In genomic region chr6:113881561-113882243, GRCm38 (mm10) we compare ENCODE assay signal across 9 mouse cellular contexts.
DNase-seq lines count a peak whose midpoint lies in the region; ATAC-seq and TF ChIP-seq lines count a peak whose summit lies in the region.
"Had no signal": no experiment of that assay in that cellular context is flagged by ENCODE, and none has a peak within 500 bp of the region (broad histone marks: within the 10 kb centered on the region; RNA-seq: fewer than 3 reads in every experiment).

No protein-coding gene starts in this region.

- no peaks in the 10 kb centered on the region for H3K9me3 ChIP-seq in liver, embryonic 11.5 days (ENCODE audit: control insufficient read depth, low read length)
- H3K9me3 ChIP-seq: embryonic facial prominence, embryonic 15.5 days had no signal

- H3K27ac ChIP-seq in cerebellum, adult 2 months (ENCODE audit: insufficient read depth, low read length): peak overlapping the region; percentile 3
- no peak overlapping the region for H3K27ac ChIP-seq in liver, embryonic 11.5 days (ENCODE audit: low read depth, low read length)
- H3K27ac ChIP-seq: embryonic facial prominence, embryonic 15.5 days had no signal

- peaks cover 75% of the 10 kb centered on the region for H3K4me1 ChIP-seq in cerebellum, adult 2 months (ENCODE audit: control insufficient read depth, insufficient read depth, low read length)
- H3K4me1 ChIP-seq in liver, embryonic 11.5 days (replicated peaks; ENCODE audit: control insufficient read depth, insufficient read depth, low read length): no peaks in the 10 kb centered on the region
- H3K4me1 ChIP-seq: embryonic facial prominence, embryonic 15.5 days had no signal

- no peak overlapping the region for H3ac ChIP-seq in myocyte (ENCODE audit: control insufficient read depth, insufficient read length)

- ATAC-seq in liver, embryonic 11.5 days (replicated peaks; ENCODE audit: low FRiP score): no peak
- no peak for ATAC-seq in erythroblast, adult 5-6 weeks (replicated peaks; ENCODE audit: low FRiP score, poor library complexity, severe bottlenecking)
- ATAC-seq in megakaryocyte progenitor cell, adult 5-6 weeks (replicated peaks; ENCODE audit: poor library complexity): no peak

- WGBS in cerebellum, adult 2 months: 24% methylated on average over 10 of the region's 10 CpGs
- 50% methylated on average over 10 of the region's 10 CpGs for WGBS in liver, embryonic 11.5 days

- TF ChIP-seq POLR2A in cerebellum, adult 2 months (IDR thresholded peaks at IDR 0.05; ENCODE audit: borderline replicate concordance, insufficient read depth, low read length): no peak
- TF ChIP-seq POLR2A in myocyte (IDR thresholded peaks at IDR 0.05; ENCODE audit: insufficient read length, low read depth): no peak

- TF ChIP-seq CTCF in cerebellum, adult 2 months (IDR thresholded peaks at IDR 0.05; ENCODE audit: borderline replicate concordance, insufficient read depth, low read depth, low read length): no peak

- no peaks in the 10 kb centered on the region for H3K79me2 ChIP-seq in myocyte (ENCODE audit: control insufficient read depth, insufficient read depth)

- no peaks in the 10 kb centered on the region for H3K27me3 ChIP-seq in cerebellum, adult 2 months (ENCODE audit: control insufficient read depth, insufficient read depth, low read length)
- H3K27me3 ChIP-seq in liver, embryonic 11.5 days (replicated peaks; ENCODE audit: control insufficient read depth, insufficient read depth, low read length): no peaks in the 10 kb centered on the region
- peaks cover 6% of the 10 kb centered on the region for H3K27me3 ChIP-seq in myocyte (ENCODE audit: control insufficient read depth, insufficient read depth, insufficient read length)

- H3K4me3 ChIP-seq in cerebellum, adult 2 months (replicated peaks; ENCODE audit: insufficient read depth, low read depth, low read length): no peak overlapping the region
- no peak overlapping the region for H3K4me3 ChIP-seq in liver, embryonic 11.5 days (ENCODE audit: low read depth, low read length)
- no peak overlapping the region for H3K4me3 ChIP-seq in myocyte
- H3K4me3 ChIP-seq: embryonic facial prominence, embryonic 15.5 days had no signal

- no peaks in the 10 kb centered on the region for H3K36me3 ChIP-seq in liver, embryonic 11.5 days (ENCODE audit: control insufficient read depth, insufficient read depth, low read length)
- no peaks in the 10 kb centered on the region for H3K36me3 ChIP-seq in myocyte (ENCODE audit: control insufficient read depth, insufficient read depth)
- H3K36me3 ChIP-seq: embryonic facial prominence, embryonic 15.5 days had no signal

- DNase-seq in cerebellum, adult 2 months: peak in 1 of 2 experiments; percentile 46
- no peak for DNase-seq in cerebellum, adult 9-10 months
- peak; percentile 24 for DNase-seq in liver
- no peak for DNase-seq in liver, embryonic 11.5 days (ENCODE audit: low spot score)
- DNase-seq in embryo, embryonic 10 days (ENCODE audit: low spot score): peak; percentile 82

- no peak overlapping the region for H3K4me2 ChIP-seq in liver, embryonic 11.5 days
- no peak overlapping the region for H3K4me2 ChIP-seq in myocyte (ENCODE audit: low read depth)
- H3K4me2 ChIP-seq: embryonic facial prominence, embryonic 15.5 days had no signal

- H3K9ac ChIP-seq in liver, embryonic 11.5 days (ENCODE audit: low read depth, low read length): no peak overlapping the region
- H3K9ac ChIP-seq: embryonic facial prominence, embryonic 15.5 days had no signal

TF ChIP-seq in myocyte, 11 proteins besides CTCF, POLR2A, EP300 and RAD21:
- peak; percentile 87 for TF ChIP-seq REST (IDR thresholded peaks at IDR 0.05; ENCODE audit: insufficient read depth, insufficient read length)
- no peak for TF ChIP-seq TCF3 (IDR thresholded peaks at IDR 0.05; ENCODE audit: insufficient read length, low read depth)

Comparison
In these comparisons a context has a peak if more than half of its experiments do, and no peak if none do; other contexts are left out.
1. DNase-seq: peak in liver (single experiment) and embryo, embryonic 10 days (single experiment); none in cerebellum, adult 9-10 months (single experiment) and liver, embryonic 11.5 days (single experiment).